8 mouse cellular contexts compared by ENCODE assay signal in the genomic region with DNA sequence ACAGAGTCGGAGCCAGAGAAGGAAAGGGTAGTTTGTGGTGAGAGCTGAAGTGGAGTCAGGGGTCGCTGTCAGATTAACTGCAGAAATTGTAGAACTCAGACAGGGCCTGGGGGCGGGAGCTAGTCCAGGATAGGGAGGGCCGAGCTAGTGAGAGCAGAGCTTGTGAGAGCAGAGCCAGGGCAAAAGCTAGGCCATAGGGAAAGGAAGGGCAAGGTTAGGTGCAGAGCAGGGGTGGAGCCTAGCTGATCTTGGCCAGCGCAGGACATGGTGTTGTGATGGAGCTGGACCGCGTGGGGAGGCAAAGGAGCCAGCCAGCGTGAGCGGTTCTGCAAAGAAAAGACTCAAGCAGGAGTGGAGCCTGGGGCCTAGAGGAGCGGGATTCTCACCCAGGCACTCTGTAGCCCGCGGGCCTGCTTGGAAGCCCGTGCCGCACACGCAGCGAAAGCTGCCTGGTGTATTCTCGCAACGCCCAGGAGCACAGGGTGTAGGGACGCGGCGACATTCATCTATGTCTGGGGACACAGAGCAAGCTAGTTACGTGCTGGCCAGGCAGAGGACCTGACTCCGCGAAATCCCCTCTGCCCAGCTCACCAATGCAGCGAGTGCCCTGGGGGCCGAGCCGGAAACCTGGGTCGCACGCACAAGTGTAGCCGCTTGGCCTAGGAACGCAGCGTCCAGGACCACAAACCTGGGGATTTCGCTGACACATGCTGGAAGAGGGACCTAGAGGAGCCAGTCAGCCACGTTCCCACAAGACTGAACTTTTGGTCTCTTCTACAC. TPM values are rescaled to one million over a fixed set of nuclear protein-coding genes. Genes with fewer than 3 reads are reported as not detected.
A peak's percentile ranks its signal among the peaks of the same experiment; 100 is the strongest.
DNase-seq lines count a peak whose midpoint lies in the region; ATAC-seq and TF ChIP-seq lines count a peak whose summit lies in the region.

No protein-coding gene starts in this region.

- no peaks in the 10 kb centered on the region for H3K79me2 ChIP-seq in myocyte (ENCODE audit: control insufficient read depth, insufficient read depth)

- intact Hi-C loops in left cerebral cortex, adult 2 months (cut with DNase I), result no loop called here

- no peak for TF ChIP-seq CTCF in left cerebral cortex, adult 2 months (IDR thresholded peaks at IDR 0.05)

- H3K4me1 ChIP-seq in embryonic facial prominence, embryonic 14.5 days (ENCODE audit: control insufficient read depth, insufficient read depth, low read length), result peaks cover 21% of the 10 kb centered on the region; the same call in 1 of the 2 replicates
- H3K4me1 ChIP-seq in limb, embryonic 11.5 days (ENCODE audit: control insufficient read depth, insufficient read depth, low read length), result 0 out of 2 replicates have a peak, but pooled peaks cover 3% of the 10 kb centered on the region

- no peak overlapping the region for H3ac ChIP-seq in myocyte (ENCODE audit: control insufficient read depth, insufficient read length)

- H3K9me3 ChIP-seq in embryonic facial prominence, embryonic 14.5 days (ENCODE audit: control insufficient read depth, low read length), result no peaks in the 10 kb centered on the region
- H3K9me3 ChIP-seq in limb, embryonic 11.5 days (ENCODE audit: control insufficient read depth, low read length), result peaks cover 4% of the 10 kb centered on the region; the same call in 1 of the 2 replicates

- no peak for ATAC-seq in embryonic facial prominence, embryonic 14.5 days (ENCODE audit: low read depth)
- no peak for ATAC-seq in limb, embryonic 11.5 days (ENCODE audit: insufficient number of reproducible peaks, low FRiP score, low TSS enrichment, low read depth)

- peak overlapping the region; percentile 19; the same call in 1 of the 2 replicates for H3K9ac ChIP-seq in embryonic facial prominence, embryonic 14.5 days (ENCODE audit: low read depth, low read length)
- H3K9ac ChIP-seq in limb, embryonic 11.5 days (ENCODE audit: low read length), result no peak overlapping the region

- TF ChIP-seq POLR2A in myocyte (IDR thresholded peaks at IDR 0.05; ENCODE audit: insufficient read length, low read depth), result no peak

- WGBS in embryonic facial prominence, embryonic 14.5 days, result 42% methylated on average over 31 of the region's 34 CpGs
- WGBS in limb, embryonic 11.5 days, result 26% methylated on average over 34 of the region's 34 CpGs

- peak overlapping the region; percentile 49 for H3K4me2 ChIP-seq in embryonic facial prominence, embryonic 14.5 days (ENCODE audit: low read depth, low read length)
- peak overlapping the region; percentile 31; the same call in 1 of the 2 replicates for H3K4me2 ChIP-seq in limb, embryonic 11.5 days (ENCODE audit: low read depth, severe bottlenecking)
- peak overlapping the region; percentile 74 for H3K4me2 ChIP-seq in myocyte (ENCODE audit: low read depth)

- DNase-seq in adrenal gland, adult (ENCODE audit: inconsistent age in 2 of 2, low spot score in 1 of 2), result peak; percentile 44 to 69
- no peak for DNase-seq in adrenal gland, adult 8-10 months
- no peak for DNase-seq in embryonic facial prominence, embryonic 14.5 days (ENCODE audit: low spot score)
- DNase-seq in heart, postnatal 4 days, result peak; percentile 46
- DNase-seq in limb, embryonic 11.5 days (ENCODE audit: low spot score), result peak; percentile 40
- no peak for DNase-seq in left cerebral cortex, adult 2 months (ENCODE audit: extremely low spot score in 1 of 2, low spot score in 2 of 2)
- no peak for DNase-seq in right cerebral cortex, postnatal 14 days

- no peak overlapping the region for H3K27ac ChIP-seq in embryonic facial prominence, embryonic 14.5 days (replicated peaks; ENCODE audit: low read depth, low read length)
- H3K27ac ChIP-seq in limb, embryonic 11.5 days (replicated peaks; ENCODE audit: low read depth, low read length), result no peak overlapping the region
- no peak overlapping the region for H3K27ac ChIP-seq in left cerebral cortex, adult 2 months

- peak overlapping the region; percentile 31 for H3K4me3 ChIP-seq in embryonic facial prominence, embryonic 14.5 days (ENCODE audit: low read depth, low read length)
- peak overlapping the region; percentile 14; the same call in 1 of the 2 replicates for H3K4me3 ChIP-seq in limb, embryonic 11.5 days (ENCODE audit: low read depth, low read length)
- no peak overlapping the region for H3K4me3 ChIP-seq in myocyte
- no peak overlapping the region for H3K4me3 ChIP-seq in left cerebral cortex, adult 2 months

- H3K36me3 ChIP-seq in embryonic facial prominence, embryonic 14.5 days (ENCODE audit: control insufficient read depth, insufficient read depth, low read length), result peaks cover 23% of the 10 kb centered on the region
- no peaks in the 10 kb centered on the region for H3K36me3 ChIP-seq in limb, embryonic 11.5 days (ENCODE audit: control insufficient read depth, insufficient read depth, low read length)
- H3K36me3 ChIP-seq in myocyte (ENCODE audit: control insufficient read depth, insufficient read depth), result no peaks in the 10 kb centered on the region

- H3K27me3 ChIP-seq in embryonic facial prominence, embryonic 14.5 days (replicated peaks; ENCODE audit: control insufficient read depth, insufficient read depth, low read length), result peaks cover 57% of the 10 kb centered on the region
- H3K27me3 ChIP-seq in limb, embryonic 11.5 days (ENCODE audit: control insufficient read depth, insufficient read depth, low read length), result peaks cover 60% of the 10 kb centered on the region
- H3K27me3 ChIP-seq in myocyte (ENCODE audit: control insufficient read depth, insufficient read depth, insufficient read length), result no peaks in the 10 kb centered on the region

TF ChIP-seq in myocyte, 11 proteins besides CTCF, POLR2A, EP300 and RAD21:
- TF ChIP-seq MYOG (IDR thresholded peaks at IDR 0.05; ENCODE audit: control insufficient read depth in 1 of 3, insufficient read depth in 1 of 3, insufficient read length in 2 of 3, low read depth in 2 of 3) (no peak), REST (IDR thresholded peaks at IDR 0.05; ENCODE audit: insufficient read depth, insufficient read length) (no peak), E2F4 (IDR thresholded peaks at IDR 0.05; ENCODE audit: insufficient read depth) (no peak), MYOD1 (IDR thresholded peaks at IDR 0.05; ENCODE audit: control insufficient read depth in 1 of 3, insufficient read length in 2 of 3, low read depth in 2 of 3) (no peak), CEBPB (IDR thresholded peaks at IDR 0.05; ENCODE audit: insufficient read depth, poor library complexity, severe bottlenecking) (no peak), TCF3 (IDR thresholded peaks at IDR 0.05; ENCODE audit: insufficient read length, low read depth) (no peak), USF1 (IDR thresholded peaks at IDR 0.05; ENCODE audit: low read depth) (no peak), SRF (IDR thresholded peaks at IDR 0.05; ENCODE audit: control insufficient read depth, insufficient read length, low read depth) (no peak), POLR2AphosphoS2 (IDR thresholded peaks at IDR 0.05; ENCODE audit: insufficient read length, low read depth) (no peak), MAX (IDR thresholded peaks at IDR 0.05; ENCODE audit: low read depth) (no peak), TCF12 (IDR thresholded peaks at IDR 0.05; ENCODE audit: insufficient read depth, poor library complexity, severe bottlenecking) (no peak)

RNA-seq across cellular contexts. Expression of a gene that starts 11.2 kb away (rescaled TPM):
- 100 to 1,000 TPM in 3 of 4 experiments, 10 to 100 TPM in 1; 90.9 to 117 (median 108) TPM for total RNA-seq in adrenal gland, adult 8-10 months (2022)
- 74.2 and 74.8 TPM in 2 replicates for polyA plus RNA-seq in embryonic facial prominence, embryonic 14.5 days (2014; fragmentation: Nextera tagmentation; extraction: Ambion mirVana)
- total RNA-seq in heart, postnatal 4 days (2021), result 100 to 1,000 TPM; 238 to 255 TPM
- polyA plus RNA-seq in limb, embryonic 11.5 days (2014; fragmentation: Nextera tagmentation; extraction: Ambion mirVana), result 10.8 and 14.0 TPM in 2 replicates
- polyA plus RNA-seq in myocyte (2012; fragmentation: generic; extraction: Trizol), result 32.5 TPM
- 10 to 100 TPM; 48.1 to 51.2 TPM for total RNA-seq in left cerebral cortex, adult 2 months (2021)

RNA-seq across cellular contexts. Expression of a gene that starts 29.5 kb away (rescaled TPM):
- 10 to 100 TPM; 19.4 to 41.1 (median 29.7) TPM for total RNA-seq in adrenal gland, adult 8-10 months (2022)
- 26.5 and 30.3 TPM in 2 replicates for polyA plus RNA-seq in embryonic facial prominence, embryonic 14.5 days (2014; fragmentation: Nextera tagmentation; extraction: Ambion mirVana)
- 10 to 100 TPM; 18.4 to 19.8 TPM for total RNA-seq in heart, postnatal 4 days (2021)
- polyA plus RNA-seq in limb, embryonic 11.5 days (2014; fragmentation: Nextera tagmentation; extraction: Ambion mirVana), result 46.5 and 50.9 TPM in 2 replicates
- 18.4 TPM for polyA plus RNA-seq in myocyte (2012; fragmentation: generic; extraction: Trizol)
- 10 to 100 TPM; 23.2 to 40.3 TPM for total RNA-seq in left cerebral cortex, adult 2 months (2021)

RNA-seq across cellular contexts. Expression of a gene that starts 30.9 kb away (rescaled TPM):
- 1 to 10 TPM in 1 of 4 experiments, not detected in 3; 4.0 TPM for total RNA-seq in adrenal gland, adult 8-10 months (2022)
- polyA plus RNA-seq in embryonic facial prominence, embryonic 14.5 days (2014; fragmentation: Nextera tagmentation; extraction: Ambion mirVana), result not detected in 2 replicates
- total RNA-seq in heart, postnatal 4 days (2021), result 1 to 10 TPM in 1 of 2 experiments, not detected in 1; 3.7 TPM
- 0.52 TPM in 1 of 2 replicates, not detected in the other for polyA plus RNA-seq in limb, embryonic 11.5 days (2014; fragmentation: Nextera tagmentation; extraction: Ambion mirVana)
- polyA plus RNA-seq in myocyte (2012; fragmentation: generic; extraction: Trizol), result 0.11 TPM
- not detected for total RNA-seq in left cerebral cortex, adult 2 months (2021)

Comparison
In these comparisons a context has a peak if more than half of its experiments do, and no peak if none do; other contexts are left out.
1. DNase-seq: peak in adrenal gland, adult (2 of 2), heart, postnatal 4 days (single experiment) and limb, embryonic 11.5 days (single experiment); none in adrenal gland, adult 8-10 months (single experiment), embryonic facial prominence, embryonic 14.5 days (single experiment), left cerebral cortex, adult 2 months (0 of 2) and right cerebral cortex, postnatal 14 days (single experiment).
2. H3K4me3 ChIP-seq: peak in embryonic facial prominence, embryonic 14.5 days (single experiment) and limb, embryonic 11.5 days (single experiment); none in myocyte (single experiment) and left cerebral cortex, adult 2 months (single experiment).
3. Peak in every context shown above with its lines, with median percentiles within 50 percentile points of each other: H3K4me2 ChIP-seq.